Mouse (Mus musculus) embryonic facial prominence, embryonic 12.5 days (tissue): ENCODE measurements at regions not wholly inside any gene's neighbourhood (a gene's known extent, or its start where the extent isn't known, plus 50 kb on each side); places are given as distances from the start of the nearest gene placed in this dataset.
A peak's percentile ranks its signal among the peaks of the same experiment; 100 is the strongest.

Experiments
- ATAC-seq: fragments of 200-750 bp; cut with Nextera tagmentation; 2 replicates; pipeline ENCODE4 v1.8.0; 2017; ENCODE audit not compliant: insufficient number of reproducible peaks, insufficient read depth, low FRiP score, low TSS enrichment
- H3K27ac ChIP-seq: fragments of 300-500 bp; sonication (generic); 2 replicates; pipeline ENCODE4 v1.5.1; 2016; ENCODE audit warnings: mild to moderate bottlenecking
- H3K27me3 ChIP-seq: fragments of 300-500 bp; sonication (generic); 2 replicates; pipeline ENCODE4 v1.6.1; 2016; ENCODE audit warnings: mild to moderate bottlenecking, moderate library complexity
- H3K36me3 ChIP-seq: fragments of 300-500 bp; sonication (generic); 2 replicates; pipeline ENCODE4 v1.6.1; 2016; ENCODE audit warnings: mild to moderate bottlenecking
- H3K4me1 ChIP-seq: fragments of 300-500 bp; sonication (generic); 2 replicates; pipeline ENCODE4 v1.6.1; 2016
- H3K4me2 ChIP-seq: fragments of 300-500 bp; sonication (generic); replicated peaks from 2 replicates; pipeline ENCODE4 v1.6.1; 2016; ENCODE audit warnings: mild to moderate bottlenecking, moderate library complexity
- H3K4me3 ChIP-seq: fragments of 300-500 bp; sonication (generic); 2 replicates; pipeline ENCODE4 v1.5.1; 2016; ENCODE audit warnings: mild to moderate bottlenecking
- H3K9ac ChIP-seq: fragments of 300-500 bp; sonication (generic); 2 replicates; pipeline ENCODE4 v1.6.1; 2016; ENCODE audit warnings: mild to moderate bottlenecking, moderate library complexity
- H3K9me3 ChIP-seq: fragments of 300-500 bp; sonication (generic); 2 replicates; pipeline ENCODE4 v1.6.1; 2016; ENCODE audit warnings: mild to moderate bottlenecking, moderate library complexity
- WGBS: fragments of 180-500 bp; shearing (Covaris S2); methylation state at CpG from one replicate; pipeline ENCODE4 v1.1.7; 2016; 5-methylcytosine and 5-hydroxymethylcytosine counted together

DNA sequence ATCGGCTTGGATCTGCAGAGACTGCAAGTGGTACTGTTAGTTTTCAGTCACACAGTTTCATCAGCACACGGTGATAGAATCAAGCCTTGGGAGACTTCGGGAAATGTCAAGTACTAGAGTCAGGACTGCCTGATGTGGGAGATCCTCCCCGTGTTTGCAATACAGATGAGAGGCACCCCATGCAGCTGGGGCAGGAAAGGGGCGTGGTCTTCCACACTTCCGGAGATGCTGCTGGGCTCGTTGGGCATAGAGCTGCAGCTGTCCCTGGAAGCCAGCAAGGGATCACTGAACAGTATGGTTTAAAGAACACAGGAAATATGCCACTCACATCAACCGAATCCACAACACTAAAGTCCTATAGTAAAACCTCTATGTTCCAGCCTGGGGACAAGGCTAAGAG, 59.0 kb upstream of the Cdh5 start:
- Histone ChIP-seq H3K9ac (no peak overlapping the region), H3K9me3 (0 out of 2 replicates have a peak, but pooled peaks cover 7% of the 10 kb centered on the region), H3K4me2 (no peak overlapping the region; the same call in 1 of the 2 replicates), H3K27me3 (no peaks in the 10 kb centered on the region), H3K27ac (no peak overlapping the region), H3K4me3 (no peak overlapping the region), H3K4me1 (peaks cover 18% of the 10 kb centered on the region), H3K36me3 (no peaks in the 10 kb centered on the region)
- 23% methylated on average over 8 of the region's 8 CpGs for WGBS
- no peak for ATAC-seq

DNA sequence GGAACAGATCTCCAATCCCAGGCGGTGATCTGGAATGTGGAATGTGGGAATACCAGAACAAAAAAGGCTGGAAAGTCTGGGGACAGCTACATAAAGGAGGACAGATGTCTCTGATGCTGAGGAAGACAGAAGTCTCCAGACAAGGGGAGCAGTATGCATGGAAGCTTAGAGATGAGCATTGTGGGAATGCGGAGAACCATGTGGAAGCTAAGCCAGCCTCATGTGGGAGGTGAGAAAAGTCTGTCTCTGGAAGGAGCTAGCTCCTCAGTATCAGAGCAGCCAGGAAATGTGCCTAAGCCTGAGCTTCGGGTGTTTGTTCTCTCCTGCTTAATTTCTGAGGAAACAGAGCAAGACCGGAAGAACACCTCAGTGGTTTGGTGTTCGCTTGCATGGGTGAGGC, 53.4 kb upstream of the Cdh5 start:
- 75% methylated on average over 5 of the region's 5 CpGs for WGBS
- no peaks in the 10 kb centered on the region for H3K36me3 ChIP-seq
- ATAC-seq = no peak

DNA sequence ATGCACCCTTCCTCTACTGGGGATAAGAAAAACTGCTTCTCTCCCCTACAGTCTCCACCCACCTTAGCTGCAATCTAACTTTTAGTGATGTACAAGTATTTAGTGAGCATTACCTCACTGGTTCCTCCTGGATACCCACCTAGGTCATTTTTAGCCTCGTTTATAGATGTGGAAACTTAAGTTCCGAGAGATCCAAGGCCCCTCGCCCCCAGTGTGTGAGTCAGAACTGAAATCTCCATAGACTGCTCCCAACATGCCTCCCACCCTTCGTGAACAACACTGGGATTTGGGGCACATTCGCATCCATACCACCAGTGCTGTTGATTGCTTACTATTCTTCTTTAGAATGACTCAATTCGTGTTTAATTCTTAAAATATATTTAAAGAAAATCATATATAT, 52.2 kb upstream of the Cdh5 start:
- ATAC-seq = no peak
- 88% methylated on average over 6 of the region's 6 CpGs for WGBS
- Histone ChIP-seq H3K27ac (no peak overlapping the region), H3K9me3 (0 out of 2 replicates have a peak, but pooled peaks cover 7% of the 10 kb centered on the region), H3K4me1 (no peaks in the 10 kb centered on the region), H3K27me3 (no peaks in the 10 kb centered on the region), H3K9ac (no peak overlapping the region), H3K4me2 (no peak overlapping the region), H3K36me3 (no peaks in the 10 kb centered on the region), H3K4me3 (no peak overlapping the region)

More for the DNA sequence above, 53.4 kb upstream of the Cdh5 start:
- no peak overlapping the region for H3K4me3 ChIP-seq
- H3K27ac ChIP-seq = no peak overlapping the region
- H3K9me3 ChIP-seq = 0 out of 2 replicates have a peak, but pooled peaks cover 7% of the 10 kb centered on the region
- no peaks in the 10 kb centered on the region for H3K27me3 ChIP-seq
- peaks cover 5% of the 10 kb centered on the region for H3K4me1 ChIP-seq
- no peak overlapping the region for H3K4me2 ChIP-seq
- no peak overlapping the region for H3K9ac ChIP-seq

- ATAC-seq = no peak
- Histone ChIP-seq H3K4me2 (0 out of 2 replicates have a peak overlapping the region, but pooled peaks have one; percentile 24), H3K4me1 (no peaks in the 10 kb centered on the region), H3K9ac (no peak overlapping the region), H3K27me3 (no peaks in the 10 kb centered on the region), H3K27ac (no peak overlapping the region), H3K9me3 (no peaks in the 10 kb centered on the region), H3K4me3 (no peak overlapping the region), H3K36me3 (no peaks in the 10 kb centered on the region)
- whole genome bisulfite sequencing = 28% methylated on average over 15 of the region's 15 CpGs
These were observed 50.5 kb upstream of the Cdh5 start for GRCm38 (mm10) chr8:104050694-104051539.

GRCm38 (mm10) chr8:104051540-104051882, 49.9 kb upstream of the Cdh5 start:
- Histone ChIP-seq H3K27ac (no peak overlapping the region), H3K4me3 (no peak overlapping the region), H3K36me3 (no peaks in the 10 kb centered on the region), H3K27me3 (no peaks in the 10 kb centered on the region), H3K9ac (no peak overlapping the region), H3K4me1 (no peaks in the 10 kb centered on the region), H3K9me3 (no peaks in the 10 kb centered on the region), H3K4me2 (no peak overlapping the region)
- ATAC-seq = no peak
- WGBS = 52% methylated on average over 5 of the region's 5 CpGs
